Mouse (Mus musculus): ENCODE measurements around the gene Fbxo36.

- no peak for TF ChIP-seq CTCF (IDR thresholded peaks at IDR 0.05; ENCODE audit: low read depth)
- no peak for TF ChIP-seq EP300 (IDR thresholded peaks at IDR 0.05; ENCODE audit: low read depth)
Observed at GRCm38 (mm10) chr1:84925599-84925998, 86.0 kb downstream of the Fbxo36 start.
